16 mouse cellular contexts compared by ENCODE assay signal in the genomic region with DNA sequence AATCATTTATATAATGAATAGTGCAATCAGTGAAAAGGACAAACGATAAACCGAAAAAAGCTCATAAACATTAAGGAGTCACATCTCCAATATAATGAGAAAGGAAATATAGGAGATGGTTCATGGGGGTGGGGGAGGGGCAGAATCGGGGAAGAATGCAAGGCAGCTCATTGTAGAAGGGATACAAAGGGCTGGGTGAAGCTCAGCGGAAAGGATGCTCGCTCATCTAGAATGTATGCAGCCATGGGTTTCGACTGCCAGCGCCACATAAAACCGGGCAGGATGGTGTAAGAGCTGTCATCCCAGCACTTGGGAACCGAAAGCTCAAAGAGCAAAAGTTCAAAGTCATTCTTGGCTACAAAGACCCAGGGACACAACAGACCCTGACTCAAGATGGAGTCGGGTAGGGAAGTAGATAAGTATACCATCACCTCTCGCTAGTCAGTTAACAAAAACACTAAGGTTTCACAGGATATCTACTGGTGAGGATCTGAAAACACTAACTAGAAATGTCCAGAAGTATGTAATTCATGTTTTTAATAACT. TPM values are rescaled to one million over a fixed set of nuclear protein-coding genes. Genes with fewer than 3 reads are reported as not detected.
DNase-seq lines count a peak whose midpoint lies in the region; ATAC-seq lines count a peak whose summit lies in the region.
"Had no signal": no experiment of that assay in that cellular context is flagged by ENCODE, and none has a peak within 500 bp of the region (broad histone marks: within the 10 kb centered on the region; RNA-seq: fewer than 3 reads in every experiment).

No protein-coding gene starts in this region.

- H3K36me3 ChIP-seq in neural tube, embryonic 11.5 days (ENCODE audit: control insufficient read depth, insufficient read depth, low read length) = no peaks in the 10 kb centered on the region
- H3K36me3 ChIP-seq in hindbrain, embryonic 14.5 days (replicated peaks; ENCODE audit: control insufficient read depth, insufficient read depth) = no peaks in the 10 kb centered on the region
- no peaks in the 10 kb centered on the region for H3K36me3 ChIP-seq in midbrain, embryonic 15.5 days (replicated peaks)
- H3K36me3 ChIP-seq: embryonic facial prominence, embryonic 13.5 days; G1E; heart, embryonic 15.5 days had no signal

- DNase-seq in neural tube, embryonic 11.5 days (ENCODE audit: low spot score) = peak; percentile 60
- no peak for DNase-seq in neural tube, embryonic 10.5 days (ENCODE audit: extremely low spot score, low spot score)
- DNase-seq in hindbrain, embryonic 14.5 days (ENCODE audit: low spot score) = no peak
- no peak for DNase-seq in adrenal gland, adult 18-20 months (ENCODE audit: low spot score in 2 of 2)
- no peak for DNase-seq in spleen, postnatal 4 days (ENCODE audit: low spot score in 2 of 2)
- no peak for DNase-seq in ovary, postnatal 10 days (ENCODE audit: low spot score)
- DNase-seq: adrenal gland, postnatal 14 days; cerebellum, postnatal 10 days; liver, postnatal 0 days; lung, postnatal 36 days; thymus, adult 18-20 months had no signal

- H3K4me2 ChIP-seq in neural tube, embryonic 11.5 days (ENCODE audit: low read depth) = no peak overlapping the region; the same call in 1 of the 2 replicates
- peak overlapping the region; percentile 38 for H3K4me2 ChIP-seq in hindbrain, embryonic 14.5 days (replicated peaks)
- H3K4me2 ChIP-seq in midbrain, embryonic 15.5 days = no peak overlapping the region
- H3K4me2 ChIP-seq: embryonic facial prominence, embryonic 13.5 days; heart, embryonic 15.5 days had no signal

- no peak overlapping the region for H3K9ac ChIP-seq in neural tube, embryonic 11.5 days (ENCODE audit: low read length)
- H3K9ac ChIP-seq in hindbrain, embryonic 14.5 days = no peak overlapping the region
- no peak overlapping the region for H3K9ac ChIP-seq in midbrain, embryonic 15.5 days
- H3K9ac ChIP-seq: embryonic facial prominence, embryonic 13.5 days; heart, embryonic 15.5 days; liver, postnatal 0 days had no signal

- peak; percentile 62; the same call in 1 of the 2 replicates for ATAC-seq in neural tube, embryonic 11.5 days (ENCODE audit: insufficient read depth, low FRiP score, low TSS enrichment)
- ATAC-seq in hindbrain, embryonic 14.5 days (ENCODE audit: low FRiP score) = 0 out of 2 replicates have a peak, but pooled peaks have one; percentile 47
- 0 out of 2 replicates have a peak, but pooled peaks have one; percentile 30 for ATAC-seq in midbrain, embryonic 15.5 days (replicated peaks)
- ATAC-seq: liver, postnatal 0 days had no signal

- 0 out of 2 replicates have a peak, but pooled peaks cover 5% of the 10 kb centered on the region for H3K4me1 ChIP-seq in neural tube, embryonic 11.5 days (ENCODE audit: control insufficient read depth, insufficient read depth, low read length)
- peaks cover 31% of the 10 kb centered on the region for H3K4me1 ChIP-seq in hindbrain, embryonic 14.5 days (replicated peaks; ENCODE audit: control insufficient read depth, insufficient read depth, low read length)
- H3K4me1 ChIP-seq in midbrain, embryonic 15.5 days = peaks cover 25% of the 10 kb centered on the region

- no peaks in the 10 kb centered on the region for H3K27me3 ChIP-seq in neural tube, embryonic 11.5 days (ENCODE audit: control insufficient read depth, insufficient read depth, low read length)
- H3K27me3 ChIP-seq in hindbrain, embryonic 14.5 days (ENCODE audit: control insufficient read depth, insufficient read depth, low read length) = no peaks in the 10 kb centered on the region
- no peaks in the 10 kb centered on the region for H3K27me3 ChIP-seq in midbrain, embryonic 15.5 days (replicated peaks)
- H3K27me3 ChIP-seq: embryonic facial prominence, embryonic 13.5 days; heart, embryonic 15.5 days had no signal

- no peak overlapping the region for H3K4me3 ChIP-seq in neural tube, embryonic 11.5 days (ENCODE audit: low read depth, low read length)
- no peak overlapping the region for H3K4me3 ChIP-seq in hindbrain, embryonic 14.5 days (replicated peaks; ENCODE audit: low read length)
- H3K4me3 ChIP-seq in midbrain, embryonic 15.5 days = no peak overlapping the region
- H3K4me3 ChIP-seq: embryonic facial prominence, embryonic 13.5 days; heart, embryonic 15.5 days; left cerebral cortex, adult 2 months had no signal

- peak overlapping the region; percentile 53; the same call in 1 of the 2 replicates for H3K27ac ChIP-seq in neural tube, embryonic 11.5 days (ENCODE audit: low read depth, low read length)
- H3K27ac ChIP-seq in hindbrain, embryonic 14.5 days = peak overlapping the region; percentile 58
- H3K27ac ChIP-seq in midbrain, embryonic 15.5 days = 0 out of 2 replicates have a peak overlapping the region, but pooled peaks have one; percentile 42
- H3K27ac ChIP-seq: embryonic facial prominence, embryonic 13.5 days; heart, embryonic 15.5 days; left cerebral cortex, adult 2 months had no signal

- WGBS in neural tube, embryonic 11.5 days = 59% methylated on average over 11 of the region's 11 CpGs
- 28% methylated on average over 11 of the region's 11 CpGs for WGBS in hindbrain, embryonic 14.5 days
- 45% methylated on average over 11 of the region's 11 CpGs for WGBS in midbrain, embryonic 15.5 days

- no peaks in the 10 kb centered on the region for H3K9me3 ChIP-seq in neural tube, embryonic 11.5 days (ENCODE audit: control insufficient read depth, low read length)
- no peaks in the 10 kb centered on the region for H3K9me3 ChIP-seq in hindbrain, embryonic 14.5 days (ENCODE audit: control insufficient read depth, low read length)
- H3K9me3 ChIP-seq in midbrain, embryonic 15.5 days = no peaks in the 10 kb centered on the region
- H3K9me3 ChIP-seq: embryonic facial prominence, embryonic 13.5 days; heart, embryonic 15.5 days had no signal

RNA-seq across cellular contexts. Expression of a gene that starts 12.7 kb away (rescaled TPM):
- polyA plus RNA-seq in neural tube, embryonic 11.5 days (2014; fragmentation: Nextera tagmentation; extraction: Ambion mirVana) = 37.4 and 40.7 TPM in 2 replicates
- polyA plus RNA-seq in hindbrain, embryonic 14.5 days (2014; fragmentation: Nextera tagmentation; extraction: Ambion mirVana) = 28.8 and 32.6 TPM in 2 replicates
- 34.6 and 37.8 TPM in 2 replicates for polyA plus RNA-seq in midbrain, embryonic 15.5 days (2015; fragmentation: Nextera tagmentation; extraction: Ambion mirVana)
- 100 to 1,000 TPM in 1 of 2 experiments, 10 to 100 TPM in 1; 64.0 to 114 TPM for total RNA-seq in adrenal gland, adult 18-20 months (2021)
- polyA plus RNA-seq: G1E had no signal
